Mouse (Mus musculus): Measurements from ENCODE around the gene Snx33.

- no peak for TF ChIP-seq CTCF (conservative IDR thresholded peaks at IDR 0.05; ENCODE audit: low read length)
- no peak for TF ChIP-seq NANOG (IDR thresholded peaks at IDR 0.05; ENCODE audit: borderline replicate concordance, low read length)
Observed at GRCm38 (mm10) chr9:56923841-56924650, 4.1 kb downstream of the Snx33 start.
